In genomic region chr3:127915656-127916334, GRCm38 (mm10) we compare ENCODE assay signal across 15 mouse cellular contexts.
"Had no signal": no experiment of that assay in that cellular context is flagged by ENCODE, and none has a peak within 500 bp of the region (broad histone marks: within the 10 kb centered on the region; RNA-seq: fewer than 3 reads in every experiment).

No protein-coding gene starts in this region.

- H3K27ac ChIP-seq: kidney, postnatal 0 days; limb, embryonic 15.5 days; midbrain, embryonic 12.5 days; neural tube, embryonic 13.5 days had no signal

- H3K9ac ChIP-seq: limb, embryonic 15.5 days; lung, embryonic 14.5 days; midbrain, embryonic 12.5 days; neural tube, embryonic 13.5 days had no signal

- ATAC-seq: midbrain, embryonic 16.5 days had no signal

- H3K4me3 ChIP-seq: limb, embryonic 15.5 days; megakaryocyte, embryonic 14.5 days; midbrain, embryonic 12.5 days; neural tube, embryonic 13.5 days had no signal

- H3K27me3 ChIP-seq: limb, embryonic 15.5 days; megakaryocyte, embryonic 14.5 days; midbrain, embryonic 12.5 days; neural tube, embryonic 13.5 days had no signal

- H3K4me1 ChIP-seq: midbrain, embryonic 12.5 days; neural tube, embryonic 13.5 days had no signal

- H3K9me3 ChIP-seq: limb, embryonic 15.5 days; megakaryocyte, embryonic 14.5 days; midbrain, embryonic 12.5 days; neural tube, embryonic 13.5 days had no signal

- H3K4me2 ChIP-seq: limb, embryonic 15.5 days; lung, embryonic 14.5 days; midbrain, embryonic 12.5 days; neural tube, embryonic 13.5 days had no signal

- H3K36me3 ChIP-seq: limb, embryonic 15.5 days; midbrain, embryonic 12.5 days; neural tube, embryonic 13.5 days had no signal

- DNase-seq: kidney, adult 11 months; kidney, adult 9 months; kidney, postnatal 36 days; layer of hippocampus, adult 9-11 months; layer of hippocampus, postnatal 36 days; lung, embryonic 14.5 days; lung, postnatal 10 days; retina, postnatal 1 day; thymus, postnatal 4 days had no signal
